Mouse (Mus musculus): ENCODE measurements around the gene Spred3. TPM values are rescaled to one million over a fixed set of nuclear protein-coding genes. Genes with fewer than 3 reads are reported as not detected.
A peak's percentile ranks its signal among the peaks of the same experiment; 100 is the strongest.
"Not testable (repeated sequence)": the region's sequence is repeated elsewhere in the genome, so short reads cannot be mapped to it uniquely, and the experiment has no call there.

The Spred3 gene
- polyA plus RNA-seq, 1 experiment from 2014 or later: 1.2 TPM

- not testable (repeated sequence) for ATAC-seq (replicated peaks; ENCODE audit: insufficient number of reproducible peaks, insufficient read depth, low FRiP score, low read depth); H3K9ac ChIP-seq; H3K4me2 ChIP-seq; H3K4me3 ChIP-seq; H3K9me3 ChIP-seq (replicated peaks); H3K27me3 ChIP-seq; H3K27ac ChIP-seq; H3K36me3 ChIP-seq
- peaks cover 13% of the 10 kb centered on the region for H3K4me1 ChIP-seq (replicated peaks)
- 89% methylated on average over 4 of the region's 4 CpGs for WGBS
These were observed 11.1 kb upstream of the Spred3 start for GRCm38 (mm10) chr7:29181323-29181722.

DNA sequence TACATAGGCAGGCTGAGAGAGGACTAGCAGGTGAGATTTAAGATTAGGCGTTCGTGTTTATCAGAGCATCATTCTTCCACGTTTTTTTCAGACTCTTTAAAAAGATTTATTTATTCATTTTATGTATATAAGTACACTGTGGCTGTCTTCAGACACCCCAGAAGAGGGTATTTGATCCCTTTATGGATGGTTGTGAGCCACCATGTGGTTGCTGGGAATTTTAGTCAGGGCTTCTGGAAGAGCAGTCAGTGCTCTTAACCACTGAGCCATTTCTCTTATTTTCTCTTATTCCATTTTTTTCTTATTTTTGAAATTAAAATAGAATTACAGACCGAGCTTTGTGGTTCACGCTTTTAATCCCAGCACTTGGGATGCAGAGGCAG, 10.6 kb upstream of the Spred3 start:
- Histone ChIP-seq H3K9me3 (replicated peaks) (no peaks in the 10 kb centered on the region), H3K4me3 (peak overlapping the region; percentile 91), H3K4me1 (replicated peaks) (peaks cover 13% of the 10 kb centered on the region), H3K36me3 (peaks cover 8% of the 10 kb centered on the region), H3K27ac (no peak overlapping the region; the same call in 1 of the 2 replicates), H3K27me3 (no peaks in the 10 kb centered on the region), H3K9ac (no peak overlapping the region), H3K4me2 (peak overlapping the region; percentile 71)
- ATAC-seq (replicated peaks; ENCODE audit: insufficient number of reproducible peaks, insufficient read depth, low FRiP score, low read depth): no peak
- 37% methylated on average over 5 of the region's 5 CpGs for WGBS

- Histone ChIP-seq H3K4me1 (replicated peaks) (peaks cover 13% of the 10 kb centered on the region), H3K4me3 (peak within 1 kb of the TSS; percentile 91), H3K4me2 (peak within 1 kb of the TSS; percentile 71), H3K9me3 (replicated peaks) (no peaks in the 10 kb centered on the region), H3K36me3 (peaks cover 14% of the 10 kb centered on the region), H3K27me3 (no peaks in the 10 kb centered on the region), H3K27ac (peak within 1 kb of the TSS; percentile 74), H3K9ac (peak within 1 kb of the TSS; percentile 82)
- ATAC-seq (replicated peaks; ENCODE audit: insufficient number of reproducible peaks, insufficient read depth, low FRiP score, low read depth): peak; percentile 96
- WGBS: under 1% methylated on average over 62 of the region's 62 CpGs
These were observed 10.1 kb upstream of the Spred3 start, which contains the start of gene Psmd8 for GRCm38 (mm10) chr7:29180077-29180853. Gene Psmd8 (minus strand): TSS chr7:29180701.

DNA sequence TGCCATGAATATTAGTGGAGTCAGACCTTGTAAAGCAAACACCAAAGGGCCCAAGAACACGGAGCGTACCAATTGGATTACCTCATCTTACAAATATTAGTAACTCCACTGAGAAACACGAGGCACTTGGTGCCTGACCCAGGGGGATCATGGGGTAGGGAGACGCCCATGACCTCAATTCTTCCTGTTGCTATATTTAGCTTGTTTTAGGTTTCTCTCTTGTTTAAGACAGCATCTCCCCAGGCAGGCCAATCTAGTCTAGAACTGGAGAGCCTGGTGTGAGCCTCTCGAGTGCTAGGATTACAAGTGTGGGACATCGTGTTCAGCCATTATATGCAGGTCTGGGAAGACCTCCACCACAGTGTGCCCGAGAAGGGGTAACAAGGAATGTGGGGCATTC, 9.1 kb upstream of the Spred3 start:
- H3K36me3 ChIP-seq: peaks cover 24% of the 10 kb centered on the region
- peak overlapping the region; percentile 91 for H3K4me3 ChIP-seq
- H3K27me3 ChIP-seq: peaks cover under 1% of the 10 kb centered on the region; the same call in 1 of the 2 replicates
- H3K4me1 ChIP-seq (replicated peaks): peaks cover 13% of the 10 kb centered on the region
- WGBS: 22% methylated on average over 7 of the region's 7 CpGs
- no peaks in the 10 kb centered on the region for H3K9me3 ChIP-seq (replicated peaks)
- H3K27ac ChIP-seq: no peak overlapping the region
- peak overlapping the region; percentile 71 for H3K4me2 ChIP-seq
- no peak for ATAC-seq (replicated peaks; ENCODE audit: insufficient number of reproducible peaks, insufficient read depth, low FRiP score, low read depth)
- 0 out of 2 replicates have a peak overlapping the region, but pooled peaks have one; percentile 82 for H3K9ac ChIP-seq

DNA sequence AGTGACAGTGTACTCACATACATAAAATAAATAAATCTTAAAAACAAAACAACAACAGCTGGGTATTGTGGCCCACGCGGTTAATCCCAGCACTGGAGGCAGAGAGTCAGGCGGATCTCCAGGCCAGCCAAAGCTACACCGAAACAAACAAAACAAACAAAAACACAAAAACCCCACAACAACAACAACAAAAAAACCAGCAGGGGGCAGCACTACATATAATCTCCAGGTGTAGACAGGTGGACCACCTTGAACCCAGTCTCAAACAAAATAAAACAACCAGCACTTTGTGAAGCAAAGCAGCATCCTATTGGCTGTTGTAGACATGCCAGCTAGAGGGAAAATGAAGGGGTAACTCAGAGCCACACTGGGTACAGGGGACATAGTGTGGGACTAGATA, 7.9 kb upstream of the Spred3 start:
- no peak overlapping the region for H3K9ac ChIP-seq
- no peak overlapping the region for H3K4me3 ChIP-seq
- H3K4me2 ChIP-seq: no peak overlapping the region
- H3K36me3 ChIP-seq: peaks cover 36% of the 10 kb centered on the region
- WGBS: 90% methylated on average over 4 of the region's 4 CpGs
- H3K27ac ChIP-seq: no peak overlapping the region
- H3K9me3 ChIP-seq (replicated peaks): no peaks in the 10 kb centered on the region
- peaks cover 12% of the 10 kb centered on the region for H3K27me3 ChIP-seq
- H3K4me1 ChIP-seq (replicated peaks): peaks cover 13% of the 10 kb centered on the region
- no peak for ATAC-seq (replicated peaks; ENCODE audit: insufficient number of reproducible peaks, insufficient read depth, low FRiP score, low read depth)

- peaks cover 42% of the 10 kb centered on the region for H3K4me1 ChIP-seq (replicated peaks)
- ATAC-seq (replicated peaks; ENCODE audit: insufficient number of reproducible peaks, insufficient read depth, low FRiP score, low read depth): no peak
- H3K4me3 ChIP-seq: no peak overlapping the region
These were observed 2.3 kb upstream of the Spred3 start for GRCm38 (mm10) chr7:29172390-29173016.

DNA sequence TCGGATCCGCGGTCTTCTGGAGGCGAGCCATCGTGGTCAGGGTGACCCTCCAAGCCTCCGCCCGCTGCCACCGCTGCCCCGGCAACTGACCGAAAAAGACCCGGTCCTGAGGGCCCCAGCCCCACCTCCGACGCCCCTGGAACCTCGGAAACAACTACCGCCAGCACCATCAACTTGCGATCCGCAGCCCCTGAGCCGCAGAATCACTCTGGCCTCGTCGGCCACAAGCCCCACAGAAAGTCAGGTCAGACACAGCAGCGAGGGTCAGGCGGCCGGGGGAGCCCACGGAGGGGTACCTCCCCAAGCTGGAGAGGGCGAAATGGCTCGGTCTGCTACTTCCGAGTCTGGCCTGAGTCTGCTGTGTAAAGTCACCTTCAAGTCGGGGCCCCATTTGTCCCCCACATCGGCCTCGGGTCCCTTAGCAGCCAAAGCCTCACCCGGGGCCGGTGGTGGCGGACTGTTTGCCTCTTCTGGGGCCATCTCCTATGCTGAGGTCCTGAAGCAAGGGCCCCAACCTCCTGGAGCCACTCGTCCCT, 1.4 kb upstream of the Spred3 start:
- ATAC-seq (replicated peaks; ENCODE audit: insufficient number of reproducible peaks, insufficient read depth, low FRiP score, low read depth): no peak
- Histone ChIP-seq H3K9me3 (replicated peaks) (no peaks in the 10 kb centered on the region), H3K9ac (peak overlapping the region; percentile 56), H3K36me3 (peaks cover 36% of the 10 kb centered on the region), H3K27ac (no peak overlapping the region), H3K27me3 (peaks cover 52% of the 10 kb centered on the region), H3K4me3 (peak overlapping the region; percentile 62), H3K4me2 (peak overlapping the region; percentile 88), H3K4me1 (replicated peaks) (peaks cover 42% of the 10 kb centered on the region)
- 3% methylated on average over 34 of the region's 34 CpGs for WGBS

More at GRCm38 (mm10) chr7:29172390-29173016, 2.3 kb upstream of the Spred3 start:
- Histone ChIP-seq H3K27ac (no peak overlapping the region), H3K9me3 (replicated peaks) (no peaks in the 10 kb centered on the region), H3K4me2 (no peak overlapping the region; the same call in 1 of the 2 replicates), H3K27me3 (peaks cover 52% of the 10 kb centered on the region), H3K9ac (no peak overlapping the region), H3K36me3 (peaks cover 36% of the 10 kb centered on the region)
- WGBS: 39% methylated on average over 32 of the region's 32 CpGs

DNA sequence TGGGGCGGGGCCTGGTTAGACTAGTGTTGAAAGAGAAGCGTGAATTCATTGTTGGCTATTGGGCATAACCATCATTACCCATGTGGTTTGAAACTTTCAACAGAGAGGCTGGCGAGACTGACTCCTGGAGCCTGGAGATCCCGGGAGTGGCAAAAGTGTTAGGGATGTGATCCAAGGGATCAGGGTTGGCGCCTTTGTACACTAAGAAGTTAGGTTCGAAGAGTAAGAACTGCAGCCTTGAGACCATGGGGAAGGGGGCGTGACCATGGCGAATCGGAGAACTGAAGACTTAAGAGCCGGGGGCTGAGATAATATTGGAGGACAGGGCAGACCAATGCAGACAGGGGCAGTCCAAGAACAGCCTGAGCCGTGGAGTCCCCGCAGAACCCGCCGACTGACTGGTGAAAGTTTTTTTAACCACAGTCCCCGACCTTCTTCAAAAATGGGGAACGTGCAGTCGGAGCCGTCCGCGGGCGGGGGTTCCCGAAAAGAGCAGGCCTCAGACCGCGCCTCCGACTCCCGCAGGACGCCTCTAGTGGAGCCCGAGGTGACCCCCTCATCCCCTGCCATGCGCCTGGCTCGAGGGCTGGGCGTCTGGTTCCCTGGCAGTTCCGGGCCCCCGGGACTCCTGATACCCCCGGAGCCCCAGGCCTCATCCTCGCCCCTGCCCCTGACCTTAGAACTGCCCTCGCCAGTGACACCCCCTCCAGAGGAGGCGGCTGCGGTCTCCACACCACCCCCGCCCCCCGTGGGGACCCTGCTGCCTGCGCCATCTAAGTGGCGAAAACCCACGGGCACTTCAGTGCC, 747 bp upstream of the Spred3 start:
- Histone ChIP-seq H3K36me3 (peaks cover 29% of the 10 kb centered on the region), H3K27me3 (peaks cover 52% of the 10 kb centered on the region), H3K9ac (peak overlapping the region; percentile 60), H3K4me2 (peak overlapping the region; percentile 88), H3K4me1 (replicated peaks) (peaks cover 42% of the 10 kb centered on the region), H3K4me3 (peak overlapping the region; percentile 62), H3K9me3 (replicated peaks) (no peaks in the 10 kb centered on the region), H3K27ac (no peak overlapping the region)
- no peak for ATAC-seq (replicated peaks; ENCODE audit: insufficient number of reproducible peaks, insufficient read depth, low FRiP score, low read depth)
- WGBS: 3% methylated on average over 43 of the region's 43 CpGs

DNA sequence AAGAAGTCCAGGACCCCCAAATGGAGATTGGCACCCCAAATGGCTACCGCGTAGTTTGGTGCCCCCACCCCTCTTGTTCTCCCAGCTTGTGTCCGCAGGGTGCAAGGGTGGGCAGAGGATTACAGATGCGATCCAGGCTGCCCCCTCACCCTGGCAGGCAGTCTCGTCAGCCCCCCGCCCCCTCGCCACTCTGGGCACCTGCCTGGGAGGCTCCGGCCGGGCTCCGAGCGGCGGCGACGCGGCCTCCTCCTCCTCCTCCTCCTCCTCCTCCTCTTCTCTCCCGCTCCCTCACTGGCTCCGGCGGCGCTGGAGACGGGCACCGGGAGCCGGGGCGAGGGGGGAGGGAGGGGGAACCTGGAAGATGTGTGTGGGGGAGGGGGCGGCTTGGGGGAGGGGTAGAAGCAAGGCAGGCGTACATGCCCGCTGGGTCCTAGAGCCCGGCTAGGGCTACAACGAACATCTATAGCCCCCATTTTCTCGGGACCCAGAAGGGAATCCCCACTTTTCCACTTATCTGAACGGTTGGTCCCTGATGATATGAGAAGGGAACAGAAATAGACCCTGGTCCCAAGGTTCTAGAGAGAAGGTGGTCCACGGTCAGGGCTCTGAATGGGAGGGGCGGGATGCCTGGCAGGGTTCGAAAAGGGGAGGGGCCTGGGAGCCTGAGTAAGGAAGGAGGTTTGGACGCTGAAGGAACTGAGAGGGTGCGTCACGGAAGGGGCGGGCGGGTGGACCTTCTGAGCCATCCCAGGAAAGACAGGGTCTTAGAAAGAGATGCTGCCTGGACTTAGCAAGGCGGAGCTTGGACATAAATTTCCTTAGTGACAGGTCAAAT, 763 bp downstream of the Spred3 start:
- peak overlapping the region; percentile 62 for H3K4me3 ChIP-seq
- H3K36me3 ChIP-seq: peaks cover 14% of the 10 kb centered on the region
- WGBS: under 1% methylated on average over 31 of the region's 39 CpGs
- peak overlapping the region; percentile 60 for H3K9ac ChIP-seq
- H3K27me3 ChIP-seq: peaks cover 52% of the 10 kb centered on the region
- H3K4me2 ChIP-seq: peak overlapping the region; percentile 88
- peak; percentile 86 for ATAC-seq (replicated peaks; ENCODE audit: insufficient number of reproducible peaks, insufficient read depth, low FRiP score, low read depth)
- no peaks in the 10 kb centered on the region for H3K9me3 ChIP-seq (replicated peaks)
- H3K27ac ChIP-seq: peak overlapping the region; percentile 77
- H3K4me1 ChIP-seq (replicated peaks): peaks cover 42% of the 10 kb centered on the region

- H3K27me3 ChIP-seq: peaks cover 47% of the 10 kb centered on the region
- H3K4me3 ChIP-seq: peak overlapping the region; percentile 62
- ATAC-seq (replicated peaks; ENCODE audit: insufficient number of reproducible peaks, insufficient read depth, low FRiP score, low read depth): no peak
- peak overlapping the region; percentile 88 for H3K4me2 ChIP-seq
- H3K4me1 ChIP-seq (replicated peaks): peaks cover 42% of the 10 kb centered on the region
- H3K9ac ChIP-seq: peak overlapping the region; percentile 60; the same call in 1 of the 2 replicates
- no peaks in the 10 kb centered on the region for H3K9me3 ChIP-seq (replicated peaks)
- H3K27ac ChIP-seq: no peak overlapping the region
- H3K36me3 ChIP-seq: peaks cover 8% of the 10 kb centered on the region
- WGBS: under 1% methylated on average over 14 of the region's 14 CpGs
These were observed 1.4 kb downstream of the Spred3 start for GRCm38 (mm10) chr7:29168791-29169230.

Data from heart, embryonic 15.5 days (tissue).